Comparison of ENCODE assay signal across 10 mouse cellular contexts in the genomic region with DNA sequence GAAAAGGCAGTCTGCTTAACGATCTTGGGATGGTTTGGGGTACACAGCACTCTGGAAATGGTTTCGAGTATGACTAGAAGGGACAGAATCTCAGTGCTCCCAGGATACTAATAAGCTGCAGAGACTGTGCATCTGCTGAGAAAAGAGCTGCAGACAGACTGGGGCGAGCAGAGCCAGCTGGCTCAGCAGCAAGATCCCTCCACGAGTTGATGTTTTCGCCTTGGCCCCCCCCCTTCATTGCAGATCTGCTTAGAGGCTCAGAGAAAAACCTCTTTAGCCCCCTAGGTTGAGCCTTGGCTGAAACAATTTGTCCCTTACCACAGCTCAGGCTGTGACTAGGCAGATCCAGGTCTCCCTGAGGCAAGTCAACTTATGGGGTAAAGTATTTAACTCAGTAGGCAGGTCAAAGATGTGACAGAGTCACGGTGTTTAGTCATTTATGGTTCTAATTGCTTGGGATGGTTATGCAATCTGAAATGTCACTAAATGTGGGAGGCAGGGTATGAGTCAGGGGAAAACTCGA. TPM values are rescaled to one million over a fixed set of nuclear protein-coding genes. Genes with fewer than 3 reads are reported as not detected.
DNase-seq lines count a peak whose midpoint lies in the region; ATAC-seq and TF ChIP-seq lines count a peak whose summit lies in the region.
"Had no signal": no experiment of that assay in that cellular context is flagged by ENCODE, and none has a peak within 500 bp of the region (broad histone marks: within the 10 kb centered on the region; RNA-seq: fewer than 3 reads in every experiment).

No protein-coding gene starts in this region.

- H3K36me3 ChIP-seq in midbrain, embryonic 11.5 days (ENCODE audit: control insufficient read depth, insufficient read depth, low read length), result no peaks in the 10 kb centered on the region
- no peaks in the 10 kb centered on the region for H3K36me3 ChIP-seq in midbrain, embryonic 14.5 days (ENCODE audit: control insufficient read depth, insufficient read depth, low read length)
- 0 out of 2 replicates have a peak, but pooled peaks cover 2% of the 10 kb centered on the region for H3K36me3 ChIP-seq in neural tube, embryonic 15.5 days
- H3K36me3 ChIP-seq: embryonic facial prominence, embryonic 15.5 days; midbrain, embryonic 10.5 days had no signal

- no peaks in the 10 kb centered on the region for H3K9me3 ChIP-seq in midbrain, embryonic 11.5 days (ENCODE audit: control insufficient read depth, low read length)
- H3K9me3 ChIP-seq in midbrain, embryonic 14.5 days (ENCODE audit: control insufficient read depth, low read length), result no peaks in the 10 kb centered on the region
- H3K9me3 ChIP-seq in neural tube, embryonic 15.5 days (replicated peaks), result no peaks in the 10 kb centered on the region
- H3K9me3 ChIP-seq: embryonic facial prominence, embryonic 15.5 days; midbrain, embryonic 10.5 days had no signal

- no peak overlapping the region for H3K4me3 ChIP-seq in midbrain, embryonic 11.5 days (ENCODE audit: low read depth, low read length)
- no peak overlapping the region for H3K4me3 ChIP-seq in midbrain, embryonic 14.5 days (replicated peaks; ENCODE audit: low read depth, low read length)
- H3K4me3 ChIP-seq in cortical plate, adult 2 months (ENCODE audit: insufficient read depth, low read length), result no peak overlapping the region
- H3K4me3 ChIP-seq in neural tube, embryonic 15.5 days (replicated peaks), result no peak overlapping the region
- H3K4me3 ChIP-seq: embryonic facial prominence, embryonic 15.5 days; midbrain, embryonic 10.5 days had no signal

- no peak overlapping the region for H3K4me2 ChIP-seq in midbrain, embryonic 11.5 days
- no peak overlapping the region for H3K4me2 ChIP-seq in midbrain, embryonic 14.5 days (ENCODE audit: low read length)
- no peak overlapping the region for H3K4me2 ChIP-seq in neural tube, embryonic 15.5 days
- H3K4me2 ChIP-seq: embryonic facial prominence, embryonic 15.5 days had no signal

- ATAC-seq in frontal cortex, adult (ENCODE audit: low TSS enrichment), result peak; percentile 70
- no peak for ATAC-seq in midbrain, embryonic 11.5 days (ENCODE audit: low FRiP score)
- no peak for ATAC-seq in midbrain, embryonic 14.5 days (ENCODE audit: low FRiP score, low TSS enrichment)
- peak; percentile 21; the same call in 1 of the 2 replicates for ATAC-seq in neural tube, embryonic 15.5 days (ENCODE audit: low FRiP score)

- no peak for TF ChIP-seq CTCF in cortical plate, adult 2 months (IDR thresholded peaks at IDR 0.05; ENCODE audit: extremely low read depth, insufficient read depth, low read length)

- no peak overlapping the region for H3K27ac ChIP-seq in midbrain, embryonic 11.5 days (ENCODE audit: low read depth, low read length)
- H3K27ac ChIP-seq in midbrain, embryonic 14.5 days (replicated peaks; ENCODE audit: low read depth, low read length), result no peak overlapping the region
- peak overlapping the region; percentile 82 for H3K27ac ChIP-seq in cortical plate, adult 2 months (ENCODE audit: insufficient read depth, low read length)
- no peak overlapping the region for H3K27ac ChIP-seq in neural tube, embryonic 15.5 days (replicated peaks)
- H3K27ac ChIP-seq: embryonic facial prominence, embryonic 15.5 days; midbrain, embryonic 10.5 days had no signal

- H3K4me1 ChIP-seq in midbrain, embryonic 11.5 days (ENCODE audit: control insufficient read depth, insufficient read depth, low read length), result no peaks in the 10 kb centered on the region
- H3K4me1 ChIP-seq in midbrain, embryonic 14.5 days (ENCODE audit: control insufficient read depth, insufficient read depth, low read length), result 0 out of 2 replicates have a peak, but pooled peaks cover 5% of the 10 kb centered on the region
- peaks cover 11% of the 10 kb centered on the region; the same call in 1 of the 2 replicates for H3K4me1 ChIP-seq in cortical plate, adult 2 months (ENCODE audit: control insufficient read depth, insufficient read depth, low read length)
- H3K4me1 ChIP-seq in neural tube, embryonic 15.5 days, result peaks cover 20% of the 10 kb centered on the region

- no peak overlapping the region for H3K9ac ChIP-seq in midbrain, embryonic 11.5 days (ENCODE audit: low read length)
- H3K9ac ChIP-seq in midbrain, embryonic 14.5 days (replicated peaks; ENCODE audit: low read length), result no peak overlapping the region
- H3K9ac ChIP-seq in neural tube, embryonic 15.5 days (replicated peaks), result no peak overlapping the region
- H3K9ac ChIP-seq: embryonic facial prominence, embryonic 15.5 days had no signal

- TF ChIP-seq POLR2A in cortical plate, adult 2 months (IDR thresholded peaks at IDR 0.05; ENCODE audit: extremely low read depth, insufficient read depth, low read length), result no peak

- 69% methylated on average over 7 of the region's 7 CpGs for WGBS in midbrain, embryonic 11.5 days
- 63% methylated on average over 7 of the region's 7 CpGs for WGBS in midbrain, embryonic 14.5 days
- WGBS in neural tube, embryonic 15.5 days, result 39% methylated on average over 7 of the region's 7 CpGs

- no peak for DNase-seq in frontal cortex, postnatal 25 days (ENCODE audit: low spot score in 2 of 2)
- peak; percentile 62 for DNase-seq in midbrain, embryonic 11.5 days (ENCODE audit: low spot score, missing footprints)
- no peak for DNase-seq in midbrain, embryonic 14.5 days
- DNase-seq in embryo, embryonic 10 days (ENCODE audit: low spot score), result no peak
- DNase-seq in urinary bladder, adult 2 months (ENCODE audit: low spot score), result no peak

- no peaks in the 10 kb centered on the region for H3K27me3 ChIP-seq in midbrain, embryonic 11.5 days (ENCODE audit: control insufficient read depth, insufficient read depth, low read length)
- no peaks in the 10 kb centered on the region for H3K27me3 ChIP-seq in midbrain, embryonic 14.5 days (ENCODE audit: control insufficient read depth, insufficient read depth, low read length)
- no peaks in the 10 kb centered on the region for H3K27me3 ChIP-seq in neural tube, embryonic 15.5 days (replicated peaks)
- H3K27me3 ChIP-seq: embryonic facial prominence, embryonic 15.5 days had no signal

RNA-seq across cellular contexts. Expression of gene Phactr1, which starts 45.3 kb away (rescaled TPM):
- polyA plus RNA-seq in midbrain, embryonic 11.5 days (2014; fragmentation: Nextera tagmentation; extraction: Ambion mirVana), result 12.7 and 15.5 TPM in 2 replicates
- 62.2 and 63.8 TPM in 2 replicates for polyA plus RNA-seq in midbrain, embryonic 14.5 days (2014; fragmentation: Nextera tagmentation; extraction: Ambion mirVana)
- 205 and 206 TPM in 2 replicates for polyA plus RNA-seq in cortical plate, adult 2 months (2012; rRNA removed)
- polyA plus RNA-seq in neural tube, embryonic 15.5 days (2015; fragmentation: Nextera tagmentation; extraction: Ambion mirVana), result 45.9 and 48.1 TPM in 2 replicates
- 5.5 and 7.1 TPM in 2 replicates for polyA plus RNA-seq in urinary bladder, adult 2 months (2012; rRNA removed)

Comparison
In these comparisons a context has a peak if more than half of its experiments do, and no peak if none do; other contexts are left out.
1. ATAC-seq: peak in frontal cortex, adult (single experiment) and neural tube, embryonic 15.5 days (single experiment); none in midbrain, embryonic 11.5 days (single experiment) and midbrain, embryonic 14.5 days (single experiment).